Mouse (Mus musculus) cortical plate, adult 2 months (tissue): ENCODE data around the gene Aig1.

Experiments
- CTCF ChIP-seq: fragments of 200-500 bp; IDR thresholded peaks from 2 replicates; pipeline ENCODE4 v1.5.1; 2011; ENCODE audit warnings: mild to moderate bottlenecking, control low read depth, low read length; ENCODE audit not compliant: insufficient read depth; ENCODE audit errors: extremely low read depth
- POLR2A ChIP-seq: fragments of 200-500 bp; IDR thresholded peaks from 2 replicates; pipeline ENCODE4 v1.6.1; 2011; ENCODE audit warnings: mild to moderate bottlenecking, low read length, control low read depth; ENCODE audit not compliant: insufficient read depth; ENCODE audit errors: extremely low read depth

DNA sequence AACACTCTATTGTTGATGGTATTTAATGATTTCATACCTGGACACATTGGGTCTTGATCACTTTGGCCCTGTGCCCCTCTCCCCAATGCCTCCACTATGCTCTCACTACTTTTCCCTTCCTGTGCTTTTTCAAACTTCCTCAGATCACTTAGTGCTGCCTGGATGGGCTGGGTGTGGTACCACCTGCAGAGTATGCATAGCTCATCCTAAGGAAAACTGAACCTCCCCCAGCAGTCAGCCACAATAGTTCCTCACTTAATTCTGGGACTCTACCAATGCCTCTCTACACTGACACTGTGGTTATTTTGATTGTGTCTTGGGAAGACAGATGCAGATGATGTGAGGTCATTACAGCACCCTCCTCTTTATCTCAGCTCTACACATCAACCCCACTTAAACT is 99.9 kb downstream of the Aig1 start:
- no peak for TF ChIP-seq POLR2A
- TF ChIP-seq CTCF = no peak
